Mouse (Mus musculus) hindbrain, embryonic 15.5 days (tissue): Measurements from ENCODE around the gene Map3k6. TPM values are rescaled to one million over a fixed set of nuclear protein-coding genes. Genes with fewer than 3 reads are reported as not detected.
A peak's percentile ranks its signal among the peaks of the same experiment; 100 is the strongest.

ENCODE experiments used
- ATAC-seq: fragments of 200-750 bp; cut with Nextera tagmentation; 2 replicates; pipeline ENCODE4 v1.8.0; 2017; ENCODE audit warnings: low read depth, moderate number of reproducible peaks, moderate TSS enrichment; ENCODE audit not compliant: low FRiP score
- H3K27ac ChIP-seq: fragments of 300-500 bp; sonication (generic); replicated peaks from 2 replicates; pipeline ENCODE4 v1.5.1; 2015; ENCODE audit warnings: mild to moderate bottlenecking, inconsistent platforms
- H3K27me3 ChIP-seq: fragments of 300-500 bp; sonication (generic); 2 replicates; pipeline ENCODE4 v1.6.1; 2015; ENCODE audit warnings: control low read depth, inconsistent platforms
- H3K36me3 ChIP-seq: fragments of 300-500 bp; sonication (generic); 2 replicates; pipeline ENCODE4 v1.6.1; 2015; ENCODE audit warnings: control low read depth, inconsistent platforms
- H3K4me1 ChIP-seq: fragments of 300-500 bp; sonication (generic); replicated peaks from 2 replicates; pipeline ENCODE4 v1.6.1; 2015; ENCODE audit warnings: control low read depth, inconsistent platforms
- H3K4me2 ChIP-seq: fragments of 300-500 bp; sonication (generic); 2 replicates; pipeline ENCODE4 v1.6.1; 2015; ENCODE audit warnings: moderate library complexity, mild to moderate bottlenecking, inconsistent platforms
- H3K4me3 ChIP-seq: fragments of 300-500 bp; sonication (generic); 2 replicates; pipeline ENCODE4 v1.5.1; 2015; ENCODE audit warnings: mild to moderate bottlenecking, inconsistent platforms
- H3K9ac ChIP-seq: fragments of 300-500 bp; sonication (generic); 2 replicates; pipeline ENCODE4 v1.6.1; 2015; ENCODE audit warnings: inconsistent platforms
- H3K9me3 ChIP-seq: fragments of 300-500 bp; sonication (generic); 2 replicates; pipeline ENCODE4 v1.6.1; 2016; ENCODE audit warnings: control low read depth, inconsistent platforms
- WGBS: fragments of 180-500 bp; shearing (Covaris S2); methylation state at CpG from one replicate; pipeline ENCODE4 v1.1.7; 2015; 5-methylcytosine and 5-hydroxymethylcytosine counted together
- polyA plus RNA-seq: library from polyadenylated mRNA; unstranded; fragments of >200 nt; fragmentation: Nextera tagmentation; extraction: Ambion mirVana; gene quantifications from 2 replicates; pipeline ENCODE4 v1.2.1, GENCODE M21; 2015

Gene Map3k6
- polyA plus RNA-seq, 1 experiment from 2014 or later = 1.8 TPM

GRCm38 (mm10) chr4:133218745-133219144 is 21.9 kb upstream of the Map3k6 start:
- Histone ChIP-seq H3K36me3 (no peaks in the 10 kb centered on the region), H3K4me3 (no peak overlapping the region), H3K27ac (no peak overlapping the region), H3K4me1 (peaks cover 8% of the 10 kb centered on the region), H3K9me3 (no peaks in the 10 kb centered on the region), H3K4me2 (no peak overlapping the region), H3K9ac (no peak overlapping the region), H3K27me3 (peaks cover 34% of the 10 kb centered on the region)
- WGBS = 93% methylated on average over 3 of the region's 3 CpGs
- ATAC-seq = no peak

DNA sequence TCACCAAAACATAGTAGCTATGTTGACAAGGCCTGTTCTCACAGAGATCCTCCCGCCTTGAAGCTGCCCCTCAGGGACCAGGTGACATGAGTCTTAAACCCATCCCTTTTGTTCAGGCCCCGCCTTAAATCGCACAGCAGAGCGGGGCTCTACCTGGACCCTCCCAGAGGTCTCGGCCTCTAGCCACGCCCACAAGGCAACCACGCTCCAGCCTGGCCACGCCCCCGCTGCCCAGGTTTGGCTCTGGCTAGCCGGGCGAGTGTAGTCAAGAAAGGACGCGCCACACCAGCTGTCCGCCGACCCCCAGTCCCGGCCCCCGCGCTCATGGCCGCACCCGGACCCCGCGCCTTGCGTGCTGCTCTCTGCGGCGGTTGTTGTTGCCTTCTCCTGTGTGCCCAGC is 20.0 kb upstream of the Map3k6 start:
- ATAC-seq = no peak
- Histone ChIP-seq H3K4me1 (peaks cover 6% of the 10 kb centered on the region), H3K27ac (no peak overlapping the region), H3K27me3 (peaks cover 23% of the 10 kb centered on the region), H3K4me2 (peak overlapping the region; percentile 58), H3K9ac (peak overlapping the region; percentile 1; the same call in 1 of the 2 replicates), H3K9me3 (no peaks in the 10 kb centered on the region), H3K4me3 (peak overlapping the region; percentile 33), H3K36me3 (no peaks in the 10 kb centered on the region)
- WGBS = 3% methylated on average over 25 of the region's 25 CpGs

DNA sequence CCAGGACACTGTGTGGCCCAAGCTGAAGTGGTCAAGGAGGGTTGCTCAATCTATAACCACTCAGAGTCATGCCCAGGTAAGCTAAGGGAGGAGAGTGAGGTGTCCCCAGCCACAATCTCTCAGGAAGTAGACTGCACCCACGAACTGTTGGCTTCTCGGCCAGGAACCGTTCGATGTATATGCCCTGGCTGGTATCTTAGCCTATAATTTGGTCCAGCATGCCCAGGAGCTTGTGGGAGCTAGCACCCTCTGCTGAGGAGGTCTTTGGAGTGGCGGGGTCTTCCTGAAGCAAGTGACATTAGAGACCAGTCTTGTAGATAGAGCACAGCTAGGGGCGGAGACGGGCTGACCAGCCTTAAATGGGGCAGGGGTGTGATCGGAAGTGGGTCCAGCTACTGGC is 18.9 kb upstream of the Map3k6 start:
- no peaks in the 10 kb centered on the region for H3K9me3 ChIP-seq
- H3K4me1 ChIP-seq = peaks cover 6% of the 10 kb centered on the region
- no peak for ATAC-seq
- H3K4me3 ChIP-seq = no peak overlapping the region
- H3K36me3 ChIP-seq = no peaks in the 10 kb centered on the region
- WGBS = 85% methylated on average over 8 of the region's 8 CpGs
- no peak overlapping the region for H3K27ac ChIP-seq
- H3K27me3 ChIP-seq = peaks cover 23% of the 10 kb centered on the region
- no peak overlapping the region for H3K9ac ChIP-seq
- no peak overlapping the region for H3K4me2 ChIP-seq

DNA sequence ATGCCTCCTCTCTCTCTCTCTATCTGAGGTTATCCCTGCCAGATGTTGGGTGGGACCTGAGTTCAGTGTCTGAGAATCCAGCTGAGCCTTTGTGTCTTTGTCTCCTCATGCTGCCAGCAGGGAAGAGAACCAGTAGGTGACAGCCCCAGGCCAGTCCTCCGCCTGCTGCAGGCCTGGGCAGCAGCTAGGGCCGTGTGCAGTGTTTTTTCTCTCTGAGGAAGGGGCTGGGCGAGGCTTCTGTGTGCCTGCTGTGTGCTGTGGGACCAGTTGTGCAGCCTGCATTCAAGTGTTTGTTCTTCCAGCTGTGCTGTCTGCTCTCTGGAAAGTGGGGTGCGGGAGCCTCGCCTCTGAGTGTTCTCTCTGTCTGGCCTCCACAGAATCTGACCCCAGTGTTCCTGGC is 16.7 kb upstream of the Map3k6 start:
- WGBS = 44% methylated on average over 5 of the region's 5 CpGs
- no peaks in the 10 kb centered on the region for H3K9me3 ChIP-seq
- no peak overlapping the region for H3K9ac ChIP-seq
- H3K27me3 ChIP-seq = peaks cover 20% of the 10 kb centered on the region
- H3K27ac ChIP-seq = no peak overlapping the region
- H3K4me1 ChIP-seq = peaks cover 6% of the 10 kb centered on the region
- ATAC-seq = no peak
- no peak overlapping the region for H3K4me3 ChIP-seq
- no peak overlapping the region for H3K4me2 ChIP-seq
- H3K36me3 ChIP-seq = no peaks in the 10 kb centered on the region

DNA sequence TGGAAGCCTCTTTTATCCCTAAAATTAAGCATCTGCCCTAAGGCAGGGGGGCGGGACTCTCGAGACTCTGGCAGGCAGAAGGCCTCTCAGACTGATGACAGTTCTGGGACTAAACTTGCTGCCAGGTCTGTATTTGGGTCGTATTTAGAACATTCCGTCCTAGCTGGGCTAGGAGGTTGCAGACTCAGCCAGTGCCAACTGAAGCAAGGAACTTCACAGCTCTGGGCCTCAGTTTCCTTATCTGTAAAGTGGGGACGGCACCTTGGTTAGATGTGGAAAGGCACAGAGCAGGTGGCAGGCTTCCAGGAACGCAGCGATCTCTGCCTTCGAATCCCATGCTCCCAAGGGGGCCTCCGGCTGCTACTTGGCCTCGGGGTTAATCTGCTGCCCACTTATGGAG is 14.5 kb upstream of the Map3k6 start:
- ATAC-seq = no peak
- no peaks in the 10 kb centered on the region for H3K4me1 ChIP-seq
- no peaks in the 10 kb centered on the region for H3K36me3 ChIP-seq
- H3K27ac ChIP-seq = no peak overlapping the region
- H3K4me3 ChIP-seq = no peak overlapping the region
- no peaks in the 10 kb centered on the region for H3K9me3 ChIP-seq
- H3K4me2 ChIP-seq = no peak overlapping the region
- H3K27me3 ChIP-seq = peaks cover 12% of the 10 kb centered on the region; the same call in 1 of the 2 replicates
- H3K9ac ChIP-seq = no peak overlapping the region
- WGBS = 71% methylated on average over 10 of the region's 10 CpGs

- 43% methylated on average over 8 of the region's 8 CpGs for WGBS
- no peak overlapping the region for H3K4me2 ChIP-seq
- H3K27me3 ChIP-seq = no peaks in the 10 kb centered on the region
- H3K9me3 ChIP-seq = no peaks in the 10 kb centered on the region
- H3K27ac ChIP-seq = no peak overlapping the region
- no peak overlapping the region for H3K4me3 ChIP-seq
- no peaks in the 10 kb centered on the region for H3K36me3 ChIP-seq
- no peaks in the 10 kb centered on the region for H3K4me1 ChIP-seq
- H3K9ac ChIP-seq = no peak overlapping the region
- ATAC-seq = no peak
These were observed 13.0 kb upstream of the Map3k6 start for GRCm38 (mm10) chr4:133227636-133228035.

DNA sequence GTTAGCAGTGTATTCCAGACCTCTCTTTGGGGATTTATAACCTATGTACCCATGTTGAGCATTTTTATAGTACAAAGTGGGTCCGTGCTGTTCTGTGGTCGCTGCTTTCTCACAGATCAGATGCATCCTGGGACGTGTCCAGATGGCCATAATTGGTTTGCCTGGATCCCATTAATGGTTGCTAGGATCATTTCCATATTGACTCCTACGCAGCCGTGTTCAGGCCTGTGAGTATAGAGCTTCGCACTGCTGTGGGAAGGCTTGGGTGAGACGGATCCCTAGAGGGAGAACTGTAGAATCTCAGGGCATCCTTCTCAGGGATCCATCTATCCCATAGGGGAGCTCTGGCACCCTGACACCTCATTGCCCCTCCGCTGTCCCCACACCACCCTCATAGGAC is 11.0 kb upstream of the Map3k6 start:
- Histone ChIP-seq H3K27ac (no peak overlapping the region), H3K27me3 (no peaks in the 10 kb centered on the region), H3K4me1 (no peaks in the 10 kb centered on the region), H3K4me2 (no peak overlapping the region), H3K9ac (no peak overlapping the region), H3K36me3 (no peaks in the 10 kb centered on the region), H3K4me3 (no peak overlapping the region), H3K9me3 (no peaks in the 10 kb centered on the region)
- WGBS = 53% methylated on average over 8 of the region's 8 CpGs
- ATAC-seq = no peak

DNA sequence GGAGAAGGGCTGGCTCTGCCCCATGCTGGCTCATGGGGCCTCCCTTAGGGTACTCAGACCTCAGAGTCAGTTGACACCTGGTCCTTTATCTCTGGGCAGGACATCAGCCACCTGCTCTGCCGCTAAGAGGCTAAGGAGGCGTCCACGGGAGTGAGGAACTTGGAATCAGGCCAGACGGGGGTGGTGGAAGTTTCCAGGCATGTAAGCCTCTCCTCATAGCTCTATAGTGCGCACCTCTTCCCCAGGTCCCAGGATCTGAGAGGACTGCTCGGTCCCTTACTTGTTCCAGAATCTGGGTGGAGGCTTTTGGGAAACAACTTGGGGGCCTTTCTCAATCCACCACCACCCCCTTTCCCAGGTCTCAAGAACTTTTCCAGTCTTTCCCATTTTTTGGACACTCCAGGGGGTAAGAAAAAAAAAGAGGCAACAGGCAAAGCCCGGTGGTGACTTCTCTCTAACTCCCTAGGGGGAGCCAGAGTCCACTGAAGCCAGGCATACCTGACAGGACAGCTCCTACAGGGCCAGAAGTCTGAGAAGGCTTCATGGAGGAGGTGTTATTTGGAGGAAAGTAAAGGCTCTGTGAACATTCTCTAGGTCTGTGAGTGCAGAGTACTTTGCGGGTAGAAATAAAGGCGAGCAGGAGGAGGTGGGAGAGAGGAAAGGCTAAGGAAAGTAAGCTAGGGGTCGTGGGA is 7.2 kb upstream of the Map3k6 start:
- H3K9me3 ChIP-seq = no peaks in the 10 kb centered on the region
- WGBS = 42% methylated on average over 10 of the region's 10 CpGs
- H3K4me1 ChIP-seq = no peaks in the 10 kb centered on the region
- no peaks in the 10 kb centered on the region for H3K27me3 ChIP-seq
- H3K36me3 ChIP-seq = no peaks in the 10 kb centered on the region
- no peak for ATAC-seq
- no peak overlapping the region for H3K27ac ChIP-seq
- no peak overlapping the region for H3K4me2 ChIP-seq
- no peak overlapping the region for H3K4me3 ChIP-seq
- H3K9ac ChIP-seq = no peak overlapping the region

DNA sequence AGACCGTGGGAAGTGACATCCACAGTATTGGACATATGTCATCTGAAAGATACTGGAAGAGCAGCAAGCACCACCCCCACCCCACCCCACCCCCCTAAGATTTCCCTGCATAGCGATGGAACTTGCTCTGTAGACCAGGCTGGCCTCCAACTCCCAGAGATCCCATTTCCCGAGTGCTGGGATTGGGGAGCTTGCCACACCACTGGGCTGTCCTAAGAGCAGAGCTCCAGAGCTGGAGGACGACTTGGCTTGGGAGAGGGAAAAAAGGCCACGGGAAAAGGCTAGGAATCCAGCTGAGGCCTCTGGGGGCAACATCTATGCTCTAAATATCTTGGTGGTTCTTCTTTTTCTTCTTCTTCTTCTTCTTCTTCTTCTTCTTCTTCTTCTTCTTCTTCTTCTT is 5.8 kb upstream of the Map3k6 start:
- no peak for ATAC-seq

DNA sequence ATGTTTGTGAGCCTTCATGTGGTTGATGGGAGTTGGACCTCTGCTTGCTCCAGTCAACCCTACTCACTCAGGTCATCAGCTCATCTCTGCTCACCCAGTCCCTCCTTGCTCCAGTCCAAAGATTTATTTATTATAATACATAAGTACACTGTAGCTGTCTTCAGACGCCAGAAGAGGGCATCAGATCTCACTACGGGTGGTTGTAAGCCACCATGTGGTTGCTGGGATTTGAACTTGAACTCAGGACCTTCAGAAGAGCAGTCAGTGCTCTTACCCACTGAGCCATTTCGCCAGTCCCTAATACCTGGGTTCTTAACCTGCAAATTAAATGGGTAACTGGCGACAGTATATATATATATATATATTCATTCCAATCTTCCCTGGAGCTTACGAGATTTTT is 5.2 kb upstream of the Map3k6 start:
- H3K27me3 ChIP-seq = 0 out of 2 replicates have a peak, but pooled peaks cover 10% of the 10 kb centered on the region
- no peaks in the 10 kb centered on the region for H3K9me3 ChIP-seq
- no peak overlapping the region for H3K27ac ChIP-seq
- H3K4me3 ChIP-seq = no peak overlapping the region
- ATAC-seq = no peak
- no peaks in the 10 kb centered on the region for H3K4me1 ChIP-seq
- no peak overlapping the region for H3K4me2 ChIP-seq
- H3K9ac ChIP-seq = no peak overlapping the region
- WGBS = 84% methylated on average over 5 of the region's 5 CpGs
- no peaks in the 10 kb centered on the region for H3K36me3 ChIP-seq

More for the DNA sequence above, 5.8 kb upstream of the Map3k6 start:
- Histone ChIP-seq H3K4me2 (no peak overlapping the region), H3K27ac (no peak overlapping the region), H3K36me3 (no peaks in the 10 kb centered on the region), H3K9ac (no peak overlapping the region), H3K4me1 (no peaks in the 10 kb centered on the region), H3K4me3 (no peak overlapping the region), H3K27me3 (0 out of 2 replicates have a peak, but pooled peaks cover 7% of the 10 kb centered on the region), H3K9me3 (no peaks in the 10 kb centered on the region)
- 60% methylated on average over 5 of the region's 5 CpGs for WGBS

DNA sequence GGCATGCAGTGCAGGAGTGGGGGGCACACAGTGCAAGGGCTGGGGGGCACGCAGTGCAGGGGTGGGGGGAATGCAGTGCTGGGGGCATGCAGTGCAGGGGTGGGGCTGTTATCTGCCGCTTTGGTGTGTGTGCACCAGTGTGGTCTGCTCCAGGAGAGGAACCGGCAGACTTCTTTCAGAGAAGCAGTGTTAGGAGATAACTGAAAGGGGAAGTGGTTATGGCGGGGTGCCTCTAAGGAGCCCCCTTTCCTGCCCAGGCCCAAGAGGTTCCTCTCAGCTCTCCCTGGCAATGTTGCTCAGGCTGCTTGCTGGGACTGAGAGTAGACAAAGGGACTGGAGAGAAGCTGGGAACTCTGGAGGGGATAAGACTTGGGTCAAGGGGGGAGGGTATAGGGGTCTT is 2.7 kb upstream of the Map3k6 start:
- peaks cover 34% of the 10 kb centered on the region for H3K27me3 ChIP-seq

GRCm38 (mm10) chr4:133240934-133241908 is 603 bp downstream of the Map3k6 start:
- Histone ChIP-seq H3K27ac (peak overlapping the region; percentile 36; the same call in 1 of the 2 replicates), H3K4me2 (peak overlapping the region; percentile 81), H3K27me3 (peaks cover 56% of the 10 kb centered on the region), H3K36me3 (no peaks in the 10 kb centered on the region), H3K4me1 (peaks cover 10% of the 10 kb centered on the region), H3K4me3 (peak overlapping the region; percentile 55), H3K9me3 (no peaks in the 10 kb centered on the region), H3K9ac (peak overlapping the region; percentile 47)
- WGBS = under 1% methylated on average over 78 of the region's 78 CpGs
- peak; percentile 90 for ATAC-seq

More for the DNA sequence above, 2.7 kb upstream of the Map3k6 start:
- H3K9me3 ChIP-seq = no peaks in the 10 kb centered on the region
- peaks cover 10% of the 10 kb centered on the region for H3K4me1 ChIP-seq
- H3K36me3 ChIP-seq = no peaks in the 10 kb centered on the region
- H3K9ac ChIP-seq = no peak overlapping the region
- H3K4me2 ChIP-seq = no peak overlapping the region
- WGBS = 86% methylated on average over 4 of the region's 4 CpGs
- no peak overlapping the region for H3K4me3 ChIP-seq
- no peak for ATAC-seq
- H3K27ac ChIP-seq = no peak overlapping the region
